Mouse (Mus musculus) testis, adult 2 months (tissue): ENCODE measurements around the gene Nostrin. TPM values are rescaled to one million over a fixed set of nuclear protein-coding genes. Genes with fewer than 3 reads are reported as not detected.

Source experiments
- H3K27ac ChIP-seq: fragments of 200-500 bp; 2 replicates; pipeline ENCODE4 v1.5.1; 2012; ENCODE audit warnings: low read depth, low read length; ENCODE audit not compliant: control insufficient read depth, insufficient read depth
- H3K27me3 ChIP-seq: fragments of 200-500 bp; 2 replicates; pipeline ENCODE4 v1.6.1; 2012; ENCODE audit warnings: mild to moderate bottlenecking, low read length, moderate library complexity; ENCODE audit not compliant: control insufficient read depth, insufficient read depth
- H3K36me3 ChIP-seq: fragments of 200-500 bp; 2 replicates; pipeline ENCODE4 v1.6.1; 2012; ENCODE audit warnings: mild to moderate bottlenecking, low read length; ENCODE audit not compliant: control insufficient read depth, insufficient read depth
- H3K4me1 ChIP-seq: fragments of 200-500 bp; 2 replicates; pipeline ENCODE4 v1.6.1; 2012; ENCODE audit warnings: low read length; ENCODE audit not compliant: control insufficient read depth, insufficient read depth
- H3K4me3 ChIP-seq: fragments of 200-500 bp; 2 replicates; pipeline ENCODE4 v1.5.1; 2012; ENCODE audit warnings: low read depth, mild to moderate bottlenecking, low read length, moderate library complexity, mixed read lengths; ENCODE audit not compliant: control insufficient read depth
- CTCF ChIP-seq: fragments of 200-500 bp; IDR thresholded peaks from 2 replicates; pipeline ENCODE4 v1.5.1; 2012; ENCODE audit warnings: low read depth, mild to moderate bottlenecking, inconsistent platforms, low read length, moderate library complexity; ENCODE audit not compliant: control insufficient read depth, insufficient read depth, insufficient replicate concordance
- POLR2A ChIP-seq: fragments of 200-500 bp; IDR thresholded peaks from 2 replicates; pipeline ENCODE4 v1.6.1; 2012; ENCODE audit warnings: low read depth, mild to moderate bottlenecking, inconsistent platforms, low read length, moderate library complexity; ENCODE audit not compliant: control insufficient read depth
- polyA plus RNA-seq: library from polyadenylated mRNA; depleted of rRNA; stranded (reverse); fragments of >200 nt; gene quantifications from 2 replicates; pipeline ENCODE4 v1.2.3, GENCODE M21; 2012

The Nostrin gene
- polyA plus RNA-seq, 1 experiment: 0.20 TPM

DNA sequence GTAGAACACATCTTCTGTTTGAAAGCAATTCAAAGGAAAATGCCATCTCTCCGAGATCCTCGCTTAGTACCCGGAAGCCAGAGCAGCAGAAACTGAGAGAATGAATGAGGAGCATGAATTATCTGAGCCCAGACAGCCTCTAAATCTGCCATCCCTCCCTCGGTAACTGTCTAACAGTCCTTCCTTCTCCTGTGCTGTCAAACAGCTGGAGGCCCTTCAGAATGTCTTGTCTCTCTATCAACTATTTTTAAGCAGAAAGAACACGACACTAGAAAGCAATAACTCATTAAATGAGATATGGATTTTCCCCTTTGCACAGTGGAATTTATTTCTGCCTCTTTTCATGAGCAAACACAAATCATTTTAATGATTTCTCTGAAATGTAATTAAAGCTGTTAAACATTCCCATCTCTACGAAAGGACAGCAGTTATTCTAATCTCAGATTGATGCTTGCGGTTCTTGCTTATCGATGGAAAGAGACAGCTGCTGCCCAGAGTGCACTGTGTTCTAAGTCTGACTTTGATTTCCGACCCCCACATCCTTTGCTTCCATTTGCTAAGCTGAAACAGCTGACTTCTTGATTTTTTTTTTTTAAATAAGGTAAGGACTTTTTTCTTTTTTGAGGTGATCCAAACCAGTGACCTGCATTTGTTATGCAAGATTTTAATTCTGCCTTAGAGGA, 34.9 kb downstream of the Nostrin start:
- Histone ChIP-seq H3K4me1 (no peaks in the 10 kb centered on the region), H3K4me3 (no peak overlapping the region), H3K27ac (no peak overlapping the region), H3K36me3 (no peaks in the 10 kb centered on the region), H3K27me3 (no peaks in the 10 kb centered on the region)
- TF ChIP-seq POLR2A: no peak
- TF ChIP-seq CTCF: no peak

DNA sequence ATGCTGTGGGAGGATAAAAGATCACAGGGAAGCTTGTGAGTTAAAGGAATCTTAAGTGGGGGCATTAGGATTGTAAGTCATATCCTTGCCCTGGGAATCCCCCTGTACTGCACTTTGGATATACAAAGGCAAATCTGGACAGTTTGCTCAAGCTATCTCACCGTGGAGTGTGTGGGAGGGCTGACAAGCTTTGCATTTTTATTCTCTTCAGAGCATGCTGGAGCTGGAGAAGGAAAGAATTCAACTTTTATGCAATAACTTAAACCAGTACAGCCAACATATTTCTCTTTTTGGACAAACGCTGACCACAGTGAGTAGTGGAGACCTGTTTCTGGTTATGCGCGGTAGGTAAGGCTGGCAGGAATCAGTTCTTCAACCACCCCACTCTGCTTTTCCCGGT, 39.7 kb downstream of the Nostrin start:
- TF ChIP-seq CTCF (no peak), POLR2A (no peak)
- H3K36me3 ChIP-seq: no peaks in the 10 kb centered on the region
- no peak overlapping the region for H3K4me3 ChIP-seq
- no peak overlapping the region for H3K27ac ChIP-seq
- no peaks in the 10 kb centered on the region for H3K27me3 ChIP-seq
- no peaks in the 10 kb centered on the region for H3K4me1 ChIP-seq

DNA sequence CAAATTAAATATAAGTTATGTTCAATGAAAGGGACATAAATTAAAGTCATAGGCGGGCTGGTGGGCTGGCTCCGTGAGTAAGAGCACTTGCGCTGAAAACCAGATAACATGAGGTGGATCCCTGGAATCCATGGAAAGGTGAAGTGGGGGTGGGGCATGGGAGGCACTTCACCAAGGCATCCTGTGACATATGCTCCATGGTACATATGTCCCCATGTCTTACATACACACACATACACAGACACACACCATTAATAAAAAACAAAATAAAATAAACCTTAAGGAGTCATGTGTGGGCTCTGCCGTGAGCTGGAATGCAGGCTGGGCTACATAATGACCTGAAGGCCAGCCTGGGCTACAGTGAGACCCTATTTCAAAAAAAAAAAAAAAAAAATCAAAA, 44.1 kb downstream of the Nostrin start:
- Histone ChIP-seq H3K36me3 (no peaks in the 10 kb centered on the region), H3K4me1 (no peaks in the 10 kb centered on the region), H3K27ac (no peak overlapping the region), H3K4me3 (no peak overlapping the region), H3K27me3 (no peaks in the 10 kb centered on the region)
- no peak for TF ChIP-seq CTCF
- TF ChIP-seq POLR2A: no peak

GRCm38 (mm10) chr2:69187990-69188389, 52.4 kb downstream of the Nostrin start:
- Histone ChIP-seq H3K4me3 (no peak overlapping the region), H3K27ac (no peak overlapping the region), H3K36me3 (no peaks in the 10 kb centered on the region), H3K4me1 (peaks cover 2% of the 10 kb centered on the region; the same call in 1 of the 2 replicates), H3K27me3 (no peaks in the 10 kb centered on the region)
- no peak for TF ChIP-seq POLR2A
- no peak for TF ChIP-seq CTCF

- TF ChIP-seq POLR2A (no peak), CTCF (no peak)
- Histone ChIP-seq H3K36me3 (no peaks in the 10 kb centered on the region), H3K4me3 (no peak overlapping the region), H3K4me1 (peaks cover 2% of the 10 kb centered on the region; the same call in 1 of the 2 replicates), H3K27ac (no peak overlapping the region), H3K27me3 (no peaks in the 10 kb centered on the region)
Measured at GRCm38 (mm10) chr2:69188732-69189131, 53.1 kb downstream of the Nostrin start.

GRCm38 (mm10) chr2:69189222-69189621, 53.6 kb downstream of the Nostrin start:
- no peaks in the 10 kb centered on the region for H3K36me3 ChIP-seq
- peaks cover 2% of the 10 kb centered on the region; the same call in 1 of the 2 replicates for H3K4me1 ChIP-seq
- H3K27ac ChIP-seq: no peak overlapping the region
- TF ChIP-seq CTCF (no peak), POLR2A (no peak)
- H3K27me3 ChIP-seq: no peaks in the 10 kb centered on the region
- H3K4me3 ChIP-seq: no peak overlapping the region

- H3K36me3 ChIP-seq: no peaks in the 10 kb centered on the region
- H3K27ac ChIP-seq: no peak overlapping the region
- peaks cover 2% of the 10 kb centered on the region; the same call in 1 of the 2 replicates for H3K4me1 ChIP-seq
- H3K4me3 ChIP-seq: no peak overlapping the region
- no peaks in the 10 kb centered on the region for H3K27me3 ChIP-seq
- TF ChIP-seq CTCF: no peak
- TF ChIP-seq POLR2A: no peak
Measured at GRCm38 (mm10) chr2:69191059-69191458, 55.5 kb downstream of the Nostrin start.
